Mouse (Mus musculus) small intestine, adult 2 months (tissue): ENCODE data around the gene Polg.

Source experiments
- CTCF ChIP-seq: fragments of 200-500 bp; IDR thresholded peaks from 2 replicates; pipeline ENCODE4 v1.5.1; 2012; ENCODE audit warnings: low read depth, mild to moderate bottlenecking, control low read depth, inconsistent platforms, low read length, moderate library complexity, mixed read lengths; ENCODE audit not compliant: insufficient replicate concordance, insufficient read length; ENCODE audit errors: extremely low read depth
- POLR2A ChIP-seq: fragments of 200-500 bp; IDR thresholded peaks from 2 replicates; pipeline ENCODE4 v1.6.1; 2012; ENCODE audit warnings: low read depth, mild to moderate bottlenecking, control low read depth, inconsistent platforms, low read length, moderate library complexity

GRCm38 (mm10) chr7:79510686-79511085 lies 44.5 kb upstream of the Polg start:
- no peak for TF ChIP-seq CTCF
- TF ChIP-seq POLR2A: no peak
